Mouse (Mus musculus): ENCODE measurements at regions not wholly inside any gene's neighbourhood (a gene's known extent, or its start where the extent isn't known, plus 50 kb on each side); places are given as distances from the start of the nearest gene placed in this dataset.

GRCm38 (mm10) chr1:91735436-91735835 is 65.8 kb upstream of the Twist2 start:
- no peak for DNase-seq (ENCODE audit: low read depth, low spot score)

DNA sequence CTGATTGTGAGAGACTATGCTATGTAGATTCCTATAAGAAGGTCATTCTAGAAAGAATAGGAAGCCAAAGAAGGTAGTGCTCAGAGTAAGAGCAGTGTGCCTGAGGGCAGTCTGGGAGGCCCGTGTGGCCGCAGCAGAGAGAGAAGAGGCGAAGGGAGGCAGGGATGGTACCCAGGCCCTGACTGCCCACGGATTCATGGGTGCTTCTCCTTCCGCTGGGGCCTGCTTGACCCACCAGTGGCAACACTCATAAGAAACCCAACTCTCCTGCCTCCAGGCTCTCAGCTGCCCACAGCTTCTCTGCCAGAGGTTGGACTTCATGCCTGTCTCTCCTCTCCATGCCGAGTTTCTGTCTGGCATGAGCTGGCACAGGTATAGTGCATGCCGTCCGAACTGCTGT is 60.6 kb upstream of the Twist2 start:
- DNase-seq (ENCODE audit: low read depth, low spot score) = no peak

- no peak for DNase-seq (ENCODE audit: low read depth, low spot score)
Measured at GRCm38 (mm10) chr1:91742031-91742430, 59.2 kb upstream of the Twist2 start.

DNA sequence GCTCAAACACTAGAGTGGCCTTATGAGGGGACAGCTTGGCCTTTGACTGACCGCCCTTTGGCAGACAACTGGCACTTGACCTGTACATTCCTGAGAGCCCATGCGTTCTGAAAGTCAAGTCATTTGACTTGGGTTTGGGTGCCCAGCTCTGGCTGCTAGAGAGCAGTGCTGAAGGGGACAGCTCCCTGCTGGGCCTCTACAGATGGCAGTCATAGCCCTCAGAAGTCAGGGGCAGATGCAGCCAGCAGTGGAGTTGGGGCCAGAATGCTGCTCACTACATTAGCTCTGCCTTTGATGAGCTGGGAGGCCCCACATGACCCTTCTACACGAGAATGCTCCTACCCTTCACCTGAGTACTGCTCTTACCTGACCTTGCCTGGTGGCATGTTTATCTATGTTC is 58.3 kb upstream of the Twist2 start:
- DNase-seq (ENCODE audit: low read depth, low spot score) = no peak

GRCm38 (mm10) chr1:91744076-91744475 is 57.2 kb upstream of the Twist2 start:
- no peak for DNase-seq (ENCODE audit: low read depth, low spot score)

DNA sequence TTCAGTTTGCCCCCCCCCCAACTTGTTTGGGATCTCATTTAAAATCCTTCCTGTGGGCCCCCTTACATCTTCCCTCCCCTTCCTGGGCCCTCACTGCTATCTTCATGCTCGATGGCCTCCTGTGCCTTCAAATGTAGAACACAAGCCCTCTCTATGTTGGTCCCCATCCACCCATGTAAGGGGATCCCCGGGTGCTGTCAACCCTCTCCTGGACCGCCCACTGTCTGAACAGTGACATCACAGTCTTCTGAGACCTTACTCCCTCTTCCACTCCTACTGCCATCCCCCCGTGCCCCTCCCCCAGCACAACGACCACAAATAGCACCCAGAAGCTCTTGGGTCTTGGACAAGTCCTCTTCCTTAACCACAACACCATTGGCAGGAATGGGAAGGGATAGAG is 56.6 kb upstream of the Twist2 start:
- DNase-seq (ENCODE audit: low read depth, low spot score) = no peak

DNA sequence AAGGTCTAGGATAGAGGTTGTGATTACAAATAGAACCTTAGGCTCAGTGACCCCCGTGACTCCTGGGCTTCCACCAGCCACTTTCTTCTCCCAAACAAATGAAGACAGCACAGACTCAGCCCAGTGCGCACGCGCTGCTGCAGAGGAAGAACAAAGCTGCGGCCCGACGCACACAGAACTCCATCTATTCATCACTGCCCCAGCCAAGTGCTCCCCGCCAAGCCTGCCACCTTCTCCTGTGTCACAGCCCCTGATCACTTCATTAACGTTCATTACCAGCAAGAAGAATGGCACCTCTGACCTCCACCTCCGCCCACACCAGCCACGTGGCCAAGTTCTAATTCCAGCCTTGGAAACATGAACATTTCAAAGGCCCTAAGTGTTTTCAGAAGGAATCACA is 53.7 kb upstream of the Twist2 start:
- no peak for DNase-seq (ENCODE audit: low read depth, low spot score)
